Mouse (Mus musculus) mouse embryonic stem cell (cell line): Measurements from ENCODE around the gene Asah2.

Source experiments
- in situ Hi-C, 2 experiments: fragments of 300-500 bp; cut with MboI; formaldehyde crosslinking; loops; 1 replicate in 1 of 2; 3 replicates in 1 of 2; pipeline ENCODE4 v1.14.3; 2019 to 2020; ENCODE audit warnings: low sequenced_read_pairs in 2 of 2, low pct_unique_long_range_greater_than_20kb in 1 of 2, mixed read lengths in 1 of 2; ENCODE audit not compliant: unreplicated experiment in 1 of 2

Asah2 gene

DNA sequence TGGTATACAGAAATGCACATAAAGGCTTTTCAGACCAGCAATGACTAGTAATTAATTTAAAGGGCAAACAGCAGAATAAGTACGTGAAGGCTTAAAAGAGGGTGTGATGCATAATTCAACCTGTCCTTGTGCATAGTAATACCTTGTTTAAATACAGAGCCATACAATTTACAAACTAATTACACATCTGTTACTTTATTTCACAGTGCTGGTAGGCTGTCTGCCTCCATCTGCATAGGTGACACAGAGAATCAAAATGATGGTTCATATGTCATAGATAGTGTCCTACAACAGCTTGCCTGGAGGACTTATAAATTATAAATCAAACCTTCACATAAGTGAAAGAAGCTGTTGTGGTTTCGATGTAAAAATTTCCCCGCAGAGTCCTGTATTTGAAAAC is 82.6 kb downstream of the Asah2 start:
- in situ Hi-C loops = no loop called here

DNA sequence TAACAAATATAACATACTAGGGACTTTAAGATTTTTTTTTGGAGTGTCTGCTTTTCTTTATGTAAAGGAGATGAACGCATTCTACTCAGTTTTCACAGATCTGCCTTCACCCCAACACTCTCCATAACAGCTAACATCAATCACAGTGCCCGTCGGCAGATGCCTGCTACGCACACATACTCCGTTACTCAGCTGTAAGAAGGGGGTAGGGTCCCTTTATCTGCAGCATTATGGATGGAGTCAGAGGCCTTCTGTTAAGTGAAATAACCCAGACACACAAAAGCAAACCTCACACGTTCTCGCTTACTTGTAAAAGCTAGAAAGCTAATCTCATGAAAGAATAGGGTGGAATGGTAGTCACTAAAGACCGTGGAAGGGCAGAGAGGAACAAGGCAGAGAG is 88.3 kb downstream of the Asah2 start:
- in situ Hi-C loops = no loop called here

- in situ Hi-C loops = no loop called here
Observed at GRCm38 (mm10) chr19:32018585-32018984, 89.4 kb downstream of the Asah2 start.

DNA sequence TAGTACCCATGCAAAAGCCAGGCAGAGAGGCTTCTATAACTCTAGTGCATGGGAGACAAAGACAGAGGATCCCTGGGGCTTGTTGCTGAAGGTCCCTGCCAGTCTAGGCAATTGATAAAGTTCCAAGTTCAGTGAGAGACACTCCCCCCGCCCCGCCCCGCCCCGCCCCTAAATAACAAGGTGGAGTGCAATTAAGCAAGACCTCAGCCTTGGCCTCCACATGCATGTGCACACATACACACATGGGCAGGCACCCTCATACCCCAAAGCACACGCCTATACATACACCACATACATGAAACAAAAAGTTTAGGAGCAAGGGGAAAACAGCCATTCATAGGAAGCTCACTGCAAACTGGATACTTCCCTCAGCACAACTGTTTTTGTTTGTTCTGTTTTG is 90.0 kb downstream of the Asah2 start:
- in situ Hi-C loops = no loop called here

DNA sequence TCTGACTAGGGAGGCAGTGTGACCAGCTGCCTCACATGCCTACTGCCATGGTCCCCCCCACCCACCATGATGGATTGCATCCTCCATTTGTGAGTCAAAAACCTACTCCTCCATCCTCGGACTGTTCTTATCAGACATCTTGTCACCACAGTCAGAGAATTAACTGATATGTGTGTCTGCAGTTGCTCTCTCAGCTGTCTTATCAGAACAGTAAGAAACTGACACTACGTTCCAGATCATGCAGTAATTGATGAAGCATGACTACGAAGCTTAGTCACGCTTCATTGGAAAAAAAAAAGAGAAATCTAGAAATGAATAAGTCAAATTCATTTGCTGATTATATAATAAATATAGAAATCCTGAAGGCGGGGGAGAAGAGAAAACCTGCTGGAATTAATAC is 105.4 kb downstream of the Asah2 start:
- in situ Hi-C loops = no loop called here

DNA sequence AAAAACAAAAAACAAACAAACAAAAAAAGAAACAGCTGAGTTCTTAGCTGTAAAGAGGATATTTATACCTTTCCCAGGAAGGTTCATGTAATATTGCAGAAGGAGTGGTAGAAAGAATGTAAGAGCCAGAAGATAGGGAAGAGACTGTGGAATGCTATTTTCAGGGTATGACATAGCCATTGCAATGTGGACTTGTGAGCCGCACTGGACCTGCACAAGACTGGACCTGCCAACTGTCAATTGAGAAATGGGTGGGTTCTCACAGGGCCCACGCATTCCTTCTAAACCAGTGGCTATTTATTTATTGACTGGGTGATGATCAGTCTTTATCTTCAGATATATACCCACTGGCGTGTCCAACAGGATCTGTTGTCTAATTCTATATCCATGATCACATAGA is 111.1 kb downstream of the Asah2 start:
- in situ Hi-C loops = no loop called here

DNA sequence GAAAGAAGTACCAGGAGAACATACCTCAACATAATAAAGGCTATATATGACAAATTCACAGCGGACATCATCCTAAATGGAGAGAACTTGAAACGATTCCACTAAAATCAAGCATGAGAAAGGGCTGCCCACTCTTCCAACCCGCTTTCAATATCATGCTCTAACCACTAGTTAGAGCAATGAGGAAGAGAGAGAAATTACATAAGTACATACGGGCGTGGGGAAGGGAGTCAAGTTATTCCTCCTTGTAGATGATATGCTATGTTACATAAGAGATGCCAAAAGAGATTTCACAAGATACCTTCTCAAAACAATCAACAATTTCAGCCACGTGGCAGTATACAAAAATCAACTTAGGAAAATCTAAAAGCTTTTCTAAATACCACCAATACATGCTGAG is 117.0 kb downstream of the Asah2 start:
- in situ Hi-C loops = no loop called here

DNA sequence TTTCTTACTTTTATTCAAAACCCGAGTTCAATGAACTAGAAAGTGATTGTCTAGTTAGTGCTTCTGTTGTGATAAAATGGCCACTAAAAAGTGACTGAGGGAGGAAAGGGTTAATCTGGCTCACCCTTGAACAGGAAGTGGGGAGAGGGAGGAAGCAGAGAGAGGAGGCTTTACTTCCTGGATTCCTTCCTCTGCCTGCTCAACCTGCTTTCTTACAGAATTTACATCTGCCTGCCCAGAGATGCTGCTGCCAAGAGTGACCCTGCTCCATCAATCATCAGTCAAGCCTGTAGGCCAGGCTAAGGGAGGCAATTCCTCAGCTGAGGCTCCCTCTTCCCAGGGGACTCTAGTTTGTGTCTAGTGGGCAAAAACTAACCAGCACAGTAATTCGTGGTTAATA is 132.1 kb downstream of the Asah2 start:
- in situ Hi-C loops = no loop called here

- in situ Hi-C loops = no loop called here
Observed at GRCm38 (mm10) chr19:31971998-31972397, 136.0 kb downstream of the Asah2 start.

- in situ Hi-C loops = no loop called here
Observed at GRCm38 (mm10) chr19:31971405-31971804, 136.6 kb downstream of the Asah2 start.

DNA sequence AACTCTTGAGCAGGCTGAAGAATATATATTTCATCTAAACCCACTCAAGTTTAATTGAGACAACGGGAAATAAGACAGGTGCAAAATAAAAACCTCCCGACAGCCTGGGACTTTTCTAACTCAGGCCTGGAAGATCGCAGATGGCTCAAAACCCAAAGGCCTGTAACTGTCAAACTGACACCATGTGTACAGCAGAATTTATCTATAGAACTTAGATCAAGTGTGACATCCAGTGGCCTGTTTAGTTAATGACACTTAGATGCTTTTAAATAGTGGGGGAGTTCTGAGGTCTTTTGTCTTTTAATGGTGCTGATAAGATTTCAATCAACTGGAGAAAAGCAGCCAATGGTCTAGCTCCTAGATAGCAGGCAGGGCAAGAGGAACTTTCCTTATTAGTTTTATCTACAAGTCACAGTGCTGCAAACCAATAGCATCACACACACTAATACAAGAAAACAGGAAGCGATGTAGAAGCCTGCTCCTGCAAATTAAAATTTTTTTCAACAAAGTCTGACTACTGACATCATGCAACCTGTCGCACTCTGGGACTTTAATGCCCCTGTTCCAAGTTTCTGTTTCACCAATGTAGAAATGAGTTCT is 140.0 kb downstream of the Asah2 start:
- in situ Hi-C loops = no loop called here

DNA sequence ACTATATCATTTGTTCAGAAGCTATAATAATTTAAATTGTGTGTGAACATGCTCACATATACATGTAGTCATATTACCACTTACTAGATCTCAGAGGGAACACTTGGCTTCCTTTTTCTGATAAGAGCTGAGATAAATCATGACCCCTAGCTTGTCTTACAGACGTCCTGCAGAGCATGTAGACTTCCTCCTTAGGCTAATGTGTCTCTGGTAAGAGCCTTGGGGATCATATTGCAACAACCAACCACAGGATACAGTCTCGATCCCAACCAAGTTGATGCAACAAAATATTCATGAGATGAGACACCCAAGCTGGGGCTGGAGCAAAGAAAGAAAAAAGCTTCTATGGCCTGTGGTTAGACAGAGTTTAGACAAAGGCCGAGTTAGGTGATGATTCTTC is 144.9 kb downstream of the Asah2 start:
- in situ Hi-C loops = no loop called here

GRCm38 (mm10) chr19:31960434-31960833 is 147.6 kb downstream of the Asah2 start:
- in situ Hi-C loops = no loop called here

DNA sequence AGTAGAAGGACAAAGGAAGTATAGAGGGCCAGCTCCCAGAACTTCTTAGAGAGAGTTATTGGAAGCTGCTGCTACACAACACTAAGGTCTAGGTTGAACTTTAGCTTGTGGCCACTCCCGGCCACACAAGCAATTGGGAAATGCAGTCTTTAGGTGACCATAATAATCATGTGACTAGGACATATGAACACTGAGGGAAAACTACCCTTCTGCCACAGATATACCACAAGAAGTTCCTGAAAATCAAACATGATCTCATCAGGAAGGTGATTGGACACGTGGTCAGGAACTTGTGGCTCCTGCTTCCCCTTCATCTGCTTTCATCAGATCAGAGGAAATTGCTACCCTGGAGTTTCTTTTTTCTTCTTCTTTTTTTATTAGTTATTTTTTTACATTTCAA is 151.7 kb downstream of the Asah2 start:
- in situ Hi-C loops = no loop called here

- in situ Hi-C loops = no loop called here
Observed at GRCm38 (mm10) chr19:31954696-31955095, 153.3 kb downstream of the Asah2 start.

GRCm38 (mm10) chr19:31954267-31954666 is 153.7 kb downstream of the Asah2 start:
- in situ Hi-C loops = no loop called here

GRCm38 (mm10) chr19:31953799-31954198 is 154.2 kb downstream of the Asah2 start:
- in situ Hi-C loops = no loop called here

GRCm38 (mm10) chr19:31950793-31951489 is 157.1 kb downstream of the Asah2 start:
- in situ Hi-C loops = no loop called here
